Mouse (Mus musculus): ENCODE measurements around the gene Shmt1.

DNA sequence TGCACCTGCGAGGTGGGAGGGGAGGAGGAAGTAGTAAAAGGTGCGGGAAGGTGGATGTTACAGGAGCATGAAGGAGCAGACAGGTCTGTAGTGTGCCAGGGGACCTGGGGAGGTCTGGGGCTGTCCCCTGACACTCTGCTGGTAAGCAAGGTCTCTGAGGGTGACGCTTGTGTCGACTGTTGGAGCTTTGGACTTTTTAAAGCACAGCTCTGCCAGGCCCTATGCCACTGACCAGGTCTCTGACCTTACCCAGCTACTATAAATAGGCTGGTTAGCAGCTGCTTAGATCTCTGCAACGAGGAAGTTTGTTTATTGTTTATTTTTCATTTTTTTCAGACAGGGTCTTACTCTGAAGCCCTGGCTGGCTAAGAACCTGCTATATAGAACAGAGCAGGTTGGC, 33.9 kb upstream of the Shmt1 start:
- TF ChIP-seq EP300 (IDR thresholded peaks at IDR 0.05) (no peak), CTCF (IDR thresholded peaks at IDR 0.05) (no peak)
